Mouse (Mus musculus) small intestine, adult 2 months (tissue): ENCODE measurements around the gene Ube2e2.

Source experiments
- CTCF ChIP-seq: fragments of 200-500 bp; IDR thresholded peaks from 2 replicates; pipeline ENCODE4 v1.5.1; 2012; ENCODE audit warnings: low read depth, mild to moderate bottlenecking, control low read depth, inconsistent platforms, low read length, moderate library complexity, mixed read lengths; ENCODE audit not compliant: insufficient replicate concordance, insufficient read length; ENCODE audit errors: extremely low read depth
- POLR2A ChIP-seq: fragments of 200-500 bp; IDR thresholded peaks from 2 replicates; pipeline ENCODE4 v1.6.1; 2012; ENCODE audit warnings: low read depth, mild to moderate bottlenecking, control low read depth, inconsistent platforms, low read length, moderate library complexity

- TF ChIP-seq CTCF (no peak), POLR2A (no peak)
Measured at GRCm38 (mm10) chr14:18776132-18776531, 117.9 kb downstream of the Ube2e2 start.
